Mouse (Mus musculus): Measurements from ENCODE around the gene Cxcl15.

DNA sequence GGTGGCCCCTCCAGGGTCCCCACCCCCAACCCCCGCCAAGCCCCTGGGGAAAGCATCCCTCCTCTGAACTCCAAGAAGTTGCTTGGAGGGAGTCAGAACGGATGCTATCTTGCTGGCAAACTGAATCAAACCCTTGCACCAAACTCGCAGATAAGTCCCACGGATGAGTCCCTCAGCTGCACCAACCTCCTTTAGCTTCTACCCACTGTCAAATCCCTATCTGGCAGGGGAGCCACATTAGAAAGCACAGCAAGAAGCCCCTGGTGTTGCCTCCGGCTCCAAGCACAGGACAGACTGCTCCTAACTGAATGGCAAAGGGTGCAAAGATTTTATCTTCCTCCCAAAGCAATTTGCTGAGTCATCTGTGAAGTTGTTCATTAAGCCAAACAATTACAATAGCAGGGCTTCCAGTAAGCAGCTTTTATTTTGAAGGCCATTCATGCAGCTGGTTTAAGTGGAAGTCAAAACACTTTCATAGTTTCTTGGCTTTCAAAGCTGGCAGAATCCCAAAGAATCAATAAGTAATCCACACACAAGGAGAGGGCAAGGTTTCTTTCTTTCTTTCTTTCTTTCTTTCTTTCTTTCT is 36.2 kb upstream of the Cxcl15 start:
- TF ChIP-seq CTCF (IDR thresholded peaks at IDR 0.05; ENCODE audit: low read depth, low read length) (no peak), EP300 (IDR thresholded peaks at IDR 0.05; ENCODE audit: insufficient read depth, low read depth, low read length) (no peak)
